Mouse (Mus musculus) spleen, embryonic (tissue): ENCODE results near the gene Mlana.

ENCODE experiments used
- CTCF ChIA-PET: fragments of 350-600 bp; sonication (Branson Sonifier 250); formaldehyde crosslinking; loops from one replicate; lab custom pipeline; 2022; lab: Charles Lee

Gene Mlana

DNA sequence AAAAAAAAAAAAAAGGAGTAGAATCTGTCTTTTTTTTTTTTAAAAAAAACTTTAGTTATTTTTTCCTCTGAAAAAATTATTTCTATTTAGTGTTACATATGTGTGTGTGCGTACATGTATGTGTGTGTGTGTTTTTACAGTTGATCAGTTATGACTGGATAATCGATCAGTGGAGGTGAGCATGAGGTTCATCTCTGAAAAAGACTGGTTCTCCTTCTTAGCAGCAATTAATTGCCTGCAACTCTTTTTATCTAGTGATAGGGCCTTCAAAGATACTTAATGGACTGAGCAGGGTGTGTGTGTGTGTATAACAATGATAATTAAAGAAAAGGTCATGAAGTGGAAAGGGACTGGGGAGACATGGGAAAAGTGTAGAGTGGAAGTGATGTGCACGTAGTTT, 53.4 kb downstream of the Mlana start:
- CTCF ChIA-PET = no interaction called here

DNA sequence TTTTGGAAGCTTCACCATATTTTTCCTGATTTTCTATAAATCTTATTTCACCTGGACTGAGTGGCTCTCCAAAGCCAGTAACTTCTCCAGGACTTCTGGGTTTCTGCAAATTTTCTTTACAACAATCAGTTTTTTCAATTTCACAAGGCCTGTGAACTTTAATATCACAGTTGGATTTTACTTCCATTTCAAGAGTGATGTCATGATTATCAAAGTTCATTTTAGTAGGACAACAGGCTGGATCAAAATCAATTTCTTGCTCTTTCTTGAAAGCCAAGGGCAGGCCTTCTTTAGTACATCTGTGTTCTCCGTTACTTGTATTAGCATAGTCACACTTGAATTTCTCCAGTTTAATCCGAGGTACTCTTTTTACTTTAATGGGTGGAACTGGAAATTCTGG, 56.3 kb downstream of the Mlana start:
- CTCF ChIA-PET = no interaction called here
